ENCODE assay signal across 15 mouse cellular contexts in the genomic region with DNA sequence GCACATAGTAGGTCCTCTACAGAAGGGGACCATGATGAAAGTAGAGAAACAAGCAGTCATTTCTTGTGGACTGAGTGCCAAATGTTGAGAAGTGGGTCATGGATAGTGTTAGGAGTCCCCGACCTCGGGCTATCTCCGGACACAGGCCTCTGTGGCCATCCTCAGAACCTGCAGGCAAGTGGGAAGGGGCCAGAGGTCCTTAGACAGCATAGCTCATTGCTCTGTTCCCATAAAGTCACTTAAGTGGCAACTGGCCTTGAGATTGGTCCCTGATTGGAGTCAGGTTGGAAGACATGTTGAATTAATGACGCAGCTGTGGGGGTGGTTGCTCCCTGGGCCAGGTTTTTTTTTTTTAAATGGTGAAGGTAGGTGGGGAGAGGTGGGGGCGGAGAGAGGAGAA.
"Had no signal": no experiment of that assay in that cellular context is flagged by ENCODE, and none has a peak within 500 bp of the region (broad histone marks: within the 10 kb centered on the region; RNA-seq: fewer than 3 reads in every experiment).

No protein-coding gene starts in this region.

- H3K4me2 ChIP-seq: kidney, embryonic 15.5 days; liver, embryonic 13.5 days; midbrain, embryonic 11.5 days had no signal

- H3K9ac ChIP-seq: kidney, embryonic 15.5 days; liver, embryonic 13.5 days had no signal

- H3K4me3 ChIP-seq: kidney, embryonic 15.5 days; left cerebral cortex, adult 2 months; liver, embryonic 13.5 days had no signal

- H3K27me3 ChIP-seq: liver, embryonic 13.5 days had no signal

- H3K9me3 ChIP-seq: kidney, embryonic 15.5 days; liver, embryonic 13.5 days had no signal

- DNase-seq: kidney, adult 2 months; kidney, postnatal 10 days; kidney, postnatal 36 days; layer of hippocampus, postnatal 36 days; left cerebral cortex, postnatal 4 days; liver, embryonic 13.5 days; lung, adult 2 months; lung, postnatal 14 days; midbrain, embryonic 14.5 days; thymus, adult 18-20 months; thymus, postnatal 36 days had no signal

- H3K36me3 ChIP-seq: kidney, embryonic 15.5 days; liver, embryonic 13.5 days had no signal

- ATAC-seq: intestine, embryonic 16.5 days had no signal

- H3K27ac ChIP-seq: kidney, embryonic 15.5 days; left cerebral cortex, adult 2 months; liver, embryonic 13.5 days had no signal
